Mouse (Mus musculus): ENCODE measurements around the gene Cd46. TPM values are rescaled to one million over a fixed set of nuclear protein-coding genes. Genes with fewer than 3 reads are reported as not detected.

Cd46 gene
- polyA plus RNA-seq, 1 experiment from 2014 or later, result 1.2 TPM

GRCm38 (mm10) chr1:195017626-195018025 is 74.4 kb downstream of the Cd46 start:
- H3K9me3 ChIP-seq, result no peaks in the 10 kb centered on the region
- no peaks in the 10 kb centered on the region for H3K36me3 ChIP-seq
- peak; percentile 9; the same call in 1 of the 2 replicates for ATAC-seq
- no peak overlapping the region for H3K27ac ChIP-seq
- H3K27me3 ChIP-seq, result no peaks in the 10 kb centered on the region
- no peak overlapping the region for H3K4me2 ChIP-seq (replicated peaks)
- H3K4me1 ChIP-seq (replicated peaks), result peaks cover 5% of the 10 kb centered on the region
- 84% methylated on average over 4 of the region's 4 CpGs for WGBS
- no peak overlapping the region for H3K9ac ChIP-seq (replicated peaks)
- no peak overlapping the region for H3K4me3 ChIP-seq (replicated peaks)

- Histone ChIP-seq H3K4me1 (replicated peaks) (peaks cover 5% of the 10 kb centered on the region), H3K9ac (replicated peaks) (no peak overlapping the region), H3K27ac (peak overlapping the region; percentile 30; the same call in 1 of the 2 replicates), H3K4me3 (replicated peaks) (no peak overlapping the region), H3K36me3 (no peaks in the 10 kb centered on the region), H3K4me2 (replicated peaks) (peak overlapping the region; percentile 37), H3K27me3 (no peaks in the 10 kb centered on the region), H3K9me3 (no peaks in the 10 kb centered on the region)
- peak; percentile 81 for ATAC-seq
- 64% methylated on average over 11 of the region's 11 CpGs for WGBS
Measured at GRCm38 (mm10) chr1:195016811-195017501, 75.1 kb downstream of the Cd46 start.

GRCm38 (mm10) chr1:195015281-195015680 is 76.8 kb downstream of the Cd46 start:
- H3K27ac ChIP-seq, result no peak overlapping the region
- ATAC-seq, result no peak

GRCm38 (mm10) chr1:195014201-195014885 is 77.7 kb downstream of the Cd46 start:
- Histone ChIP-seq H3K27ac (no peak overlapping the region), H3K4me1 (replicated peaks) (peaks cover 5% of the 10 kb centered on the region), H3K4me3 (replicated peaks) (no peak overlapping the region), H3K9me3 (no peaks in the 10 kb centered on the region), H3K27me3 (no peaks in the 10 kb centered on the region), H3K9ac (replicated peaks) (no peak overlapping the region), H3K36me3 (no peaks in the 10 kb centered on the region), H3K4me2 (replicated peaks) (no peak overlapping the region)
- ATAC-seq, result no peak
- 89% methylated on average over 3 of the region's 3 CpGs for WGBS

More at GRCm38 (mm10) chr1:195015281-195015680, 76.8 kb downstream of the Cd46 start:
- no peak overlapping the region for H3K9ac ChIP-seq (replicated peaks)
- no peaks in the 10 kb centered on the region for H3K27me3 ChIP-seq
- WGBS, result 88% methylated on average over 1 of the region's 1 CpGs
- H3K4me2 ChIP-seq (replicated peaks), result no peak overlapping the region
- no peak overlapping the region for H3K4me3 ChIP-seq (replicated peaks)
- no peaks in the 10 kb centered on the region for H3K9me3 ChIP-seq
- peaks cover 5% of the 10 kb centered on the region for H3K4me1 ChIP-seq (replicated peaks)
- no peaks in the 10 kb centered on the region for H3K36me3 ChIP-seq

GRCm38 (mm10) chr1:195012531-195012930 is 79.5 kb downstream of the Cd46 start:
- Histone ChIP-seq H3K9me3 (no peaks in the 10 kb centered on the region), H3K4me1 (replicated peaks) (peaks cover 5% of the 10 kb centered on the region), H3K27me3 (no peaks in the 10 kb centered on the region), H3K27ac (no peak overlapping the region), H3K4me3 (replicated peaks) (no peak overlapping the region), H3K9ac (replicated peaks) (no peak overlapping the region), H3K36me3 (no peaks in the 10 kb centered on the region), H3K4me2 (replicated peaks) (no peak overlapping the region)
- 87% methylated on average over 2 of the region's 2 CpGs for WGBS
- ATAC-seq, result no peak

- Histone ChIP-seq H3K9me3 (no peaks in the 10 kb centered on the region), H3K4me1 (replicated peaks) (no peaks in the 10 kb centered on the region), H3K4me2 (replicated peaks) (no peak overlapping the region), H3K27ac (no peak overlapping the region), H3K36me3 (no peaks in the 10 kb centered on the region), H3K27me3 (no peaks in the 10 kb centered on the region), H3K9ac (replicated peaks) (no peak overlapping the region), H3K4me3 (replicated peaks) (no peak overlapping the region)
- ATAC-seq, result no peak
Measured at GRCm38 (mm10) chr1:195006267-195006666, 85.8 kb downstream of the Cd46 start.

GRCm38 (mm10) chr1:195004194-195004593 is 87.9 kb downstream of the Cd46 start:
- H3K4me2 ChIP-seq (replicated peaks), result no peak overlapping the region
- no peak overlapping the region for H3K4me3 ChIP-seq (replicated peaks)
- H3K27ac ChIP-seq, result no peak overlapping the region
- no peak overlapping the region for H3K9ac ChIP-seq (replicated peaks)
- no peaks in the 10 kb centered on the region for H3K9me3 ChIP-seq
- ATAC-seq, result no peak
- H3K36me3 ChIP-seq, result no peaks in the 10 kb centered on the region
- H3K4me1 ChIP-seq (replicated peaks), result no peaks in the 10 kb centered on the region
- 72% methylated on average over 1 of the region's 1 CpGs for WGBS
- H3K27me3 ChIP-seq, result no peaks in the 10 kb centered on the region

- Histone ChIP-seq H3K4me2 (replicated peaks) (no peak overlapping the region), H3K9me3 (no peaks in the 10 kb centered on the region), H3K4me1 (replicated peaks) (no peaks in the 10 kb centered on the region), H3K4me3 (replicated peaks) (no peak overlapping the region), H3K27ac (no peak overlapping the region), H3K9ac (replicated peaks) (no peak overlapping the region), H3K36me3 (no peaks in the 10 kb centered on the region), H3K27me3 (no peaks in the 10 kb centered on the region)
- ATAC-seq, result no peak
- 93% methylated on average over 4 of the region's 4 CpGs for WGBS
Measured at GRCm38 (mm10) chr1:195003328-195003727, 88.7 kb downstream of the Cd46 start.

GRCm38 (mm10) chr1:194998396-194998795 is 93.7 kb downstream of the Cd46 start:
- H3K9me3 ChIP-seq, result no peaks in the 10 kb centered on the region
- WGBS, result 72% methylated on average over 1 of the region's 1 CpGs
- no peaks in the 10 kb centered on the region for H3K4me1 ChIP-seq (replicated peaks)
- no peak overlapping the region for H3K9ac ChIP-seq (replicated peaks)
- H3K4me2 ChIP-seq (replicated peaks), result no peak overlapping the region
- H3K27me3 ChIP-seq, result no peaks in the 10 kb centered on the region
- no peak for ATAC-seq
- H3K36me3 ChIP-seq, result no peaks in the 10 kb centered on the region
- no peak overlapping the region for H3K4me3 ChIP-seq (replicated peaks)
- H3K27ac ChIP-seq, result no peak overlapping the region

GRCm38 (mm10) chr1:194995196-194995595 is 96.9 kb downstream of the Cd46 start:
- Histone ChIP-seq H3K9me3 (no peaks in the 10 kb centered on the region), H3K9ac (replicated peaks) (no peak overlapping the region), H3K27ac (no peak overlapping the region), H3K4me3 (replicated peaks) (no peak overlapping the region), H3K36me3 (no peaks in the 10 kb centered on the region), H3K4me1 (replicated peaks) (no peaks in the 10 kb centered on the region), H3K4me2 (replicated peaks) (no peak overlapping the region), H3K27me3 (no peaks in the 10 kb centered on the region)
- 92% methylated on average over 2 of the region's 2 CpGs for WGBS
- ATAC-seq, result no peak

GRCm38 (mm10) chr1:194994262-194994661 is 97.8 kb downstream of the Cd46 start:
- no peak for ATAC-seq
- Histone ChIP-seq H3K4me1 (replicated peaks) (no peaks in the 10 kb centered on the region), H3K4me2 (replicated peaks) (no peak overlapping the region), H3K4me3 (replicated peaks) (no peak overlapping the region), H3K27ac (no peak overlapping the region), H3K27me3 (no peaks in the 10 kb centered on the region), H3K9ac (replicated peaks) (no peak overlapping the region), H3K9me3 (no peaks in the 10 kb centered on the region), H3K36me3 (no peaks in the 10 kb centered on the region)
- 90% methylated on average over 5 of the region's 5 CpGs for WGBS

- no peak overlapping the region for H3K4me2 ChIP-seq (replicated peaks)
- H3K9me3 ChIP-seq, result no peaks in the 10 kb centered on the region
- no peaks in the 10 kb centered on the region for H3K4me1 ChIP-seq (replicated peaks)
- no peak overlapping the region for H3K4me3 ChIP-seq (replicated peaks)
- WGBS, result 88% methylated on average over 1 of the region's 1 CpGs
- no peak for ATAC-seq
- no peaks in the 10 kb centered on the region for H3K36me3 ChIP-seq
- no peak overlapping the region for H3K27ac ChIP-seq
- H3K9ac ChIP-seq (replicated peaks), result no peak overlapping the region
- no peaks in the 10 kb centered on the region for H3K27me3 ChIP-seq
Measured at GRCm38 (mm10) chr1:194993409-194993988, 98.5 kb downstream of the Cd46 start.

All from midbrain, embryonic 13.5 days (tissue).